Mouse (Mus musculus) left cerebral cortex, adult 9 months (tissue): Measurements from ENCODE around the gene Fam50a.
"Not testable (repeated sequence)": the region's sequence is repeated elsewhere in the genome, so short reads cannot be mapped to it uniquely, and the experiment has no call there.

Experiments
- DNase-seq, 2 experiments: peaks; one replicate each; pipeline ENCODE4 v3.0.0; 2022; ENCODE audit warnings: low spot score in 2 of 2

Gene Fam50a

GRCm38 (mm10) chrX:74330166-74330930 is 17.5 kb downstream of the Fam50a start:
- no peak for DNase-seq

- DNase-seq = no peak
These were observed 40.0 kb downstream of the Fam50a start for GRCm38 (mm10) chrX:74352645-74353466.

GRCm38 (mm10) chrX:74353467-74353770 is 40.6 kb downstream of the Fam50a start, which contains the start of gene Lage3:
Gene Lage3, minus strand, starts transcription at chrX:74353618.
- DNase-seq = peak in 1 of 2 experiments; percentile 79

- not testable (repeated sequence) for DNase-seq
These were observed 44.2 kb downstream of the Fam50a start for GRCm38 (mm10) chrX:74357069-74357468.

GRCm38 (mm10) chrX:74359171-74359570 is 46.3 kb downstream of the Fam50a start:
- DNase-seq = no peak

GRCm38 (mm10) chrX:74367512-74367911 is 54.7 kb downstream of the Fam50a start:
- DNase-seq = no peak

- DNase-seq = peak in 1 of 2 experiments; percentile 42
These were observed 55.5 kb downstream of the Fam50a start for GRCm38 (mm10) chrX:74368209-74368909.
